Mouse (Mus musculus) hindbrain, embryonic 13.5 days (tissue): ENCODE results near the gene Scn2a. TPM values are rescaled to one million over a fixed set of nuclear protein-coding genes. Genes with fewer than 3 reads are reported as not detected.
A peak's percentile ranks its signal among the peaks of the same experiment; 100 is the strongest.

ENCODE experiments used
- ATAC-seq: fragments of 200-750 bp; cut with Nextera tagmentation; 2 replicates; pipeline ENCODE4 v1.8.0; 2017; ENCODE audit warnings: moderate TSS enrichment; ENCODE audit not compliant: low FRiP score
- H3K27ac ChIP-seq: fragments of 300-500 bp; sonication (generic); 2 replicates; pipeline ENCODE4 v1.5.1; 2015; ENCODE audit warnings: inconsistent platforms, mild to moderate bottlenecking, moderate library complexity
- H3K27me3 ChIP-seq: fragments of 300-500 bp; sonication (generic); 2 replicates; pipeline ENCODE4 v1.6.1; 2015; ENCODE audit warnings: mild to moderate bottlenecking, inconsistent platforms
- H3K36me3 ChIP-seq: fragments of 300-500 bp; sonication (generic); 2 replicates; pipeline ENCODE4 v1.6.1; 2015; ENCODE audit warnings: mild to moderate bottlenecking, inconsistent platforms
- H3K4me1 ChIP-seq: fragments of 300-500 bp; sonication (generic); replicated peaks from 2 replicates; pipeline ENCODE4 v1.6.1; 2015; ENCODE audit warnings: inconsistent platforms
- H3K4me2 ChIP-seq: fragments of 300-500 bp; sonication (generic); 2 replicates; pipeline ENCODE4 v1.6.1; 2015; ENCODE audit warnings: inconsistent platforms, mild to moderate bottlenecking, moderate library complexity
- H3K4me3 ChIP-seq: fragments of 300-500 bp; sonication (generic); 2 replicates; pipeline ENCODE4 v1.5.1; 2015; ENCODE audit warnings: mild to moderate bottlenecking, inconsistent platforms
- H3K9ac ChIP-seq: fragments of 300-500 bp; sonication (generic); 2 replicates; pipeline ENCODE4 v1.6.1; 2015; ENCODE audit warnings: mild to moderate bottlenecking, inconsistent platforms
- H3K9me3 ChIP-seq: fragments of 300-500 bp; sonication (generic); 2 replicates; pipeline ENCODE4 v1.6.1; 2016; ENCODE audit warnings: inconsistent platforms
- WGBS: fragments of 180-500 bp; shearing (Covaris S2); methylation state at CpG from one replicate; pipeline ENCODE4 v1.1.7; 2015; 5-methylcytosine and 5-hydroxymethylcytosine counted together
- polyA plus RNA-seq: library from polyadenylated mRNA; unstranded; fragments of >200 nt; fragmentation: Nextera tagmentation; extraction: Ambion mirVana; gene quantifications from 2 replicates; pipeline ENCODE4 v1.2.1, GENCODE M21; 2015

Gene Scn2a
- polyA plus RNA-seq: 37.1 and 38.6 TPM in 2 replicates

- Histone ChIP-seq H3K27ac (peak within 1 kb of the TSS; percentile 84), H3K36me3 (no peaks in the 10 kb centered on the region), H3K4me1 (peaks cover 15% of the 10 kb centered on the region), H3K4me2 (peak within 1 kb of the TSS; percentile 45), H3K9me3 (no peaks in the 10 kb centered on the region), H3K9ac (peak within 1 kb of the TSS; percentile 55), H3K4me3 (peak within 1 kb of the TSS; percentile 41), H3K27me3 (no peaks in the 10 kb centered on the region)
- 38% methylated on average over 9 of the region's 9 CpGs for WGBS
- ATAC-seq: peak; percentile 70
Observed at GRCm38 (mm10) chr2:65620556-65621166, at the start of gene Scn2a. Gene Scn2a (plus strand): TSS chr2:65620771.

- Histone ChIP-seq H3K4me3 (no peak overlapping the region), H3K9ac (no peak overlapping the region), H3K4me1 (no peaks in the 10 kb centered on the region), H3K27me3 (no peaks in the 10 kb centered on the region), H3K9me3 (no peaks in the 10 kb centered on the region), H3K27ac (no peak overlapping the region), H3K36me3 (no peaks in the 10 kb centered on the region), H3K4me2 (no peak overlapping the region)
- no peak for ATAC-seq
- 85% methylated on average over 5 of the region's 5 CpGs for WGBS
Observed at GRCm38 (mm10) chr2:65587679-65588078, 32.9 kb upstream of the Scn2a start.

- no peak overlapping the region for H3K4me3 ChIP-seq
- H3K4me1 ChIP-seq: no peaks in the 10 kb centered on the region
- no peaks in the 10 kb centered on the region for H3K9me3 ChIP-seq
- no peak overlapping the region for H3K4me2 ChIP-seq
- no peak overlapping the region for H3K9ac ChIP-seq
- H3K36me3 ChIP-seq: no peaks in the 10 kb centered on the region
- no peak overlapping the region for H3K27ac ChIP-seq
- ATAC-seq: no peak
- no peaks in the 10 kb centered on the region for H3K27me3 ChIP-seq
Observed at GRCm38 (mm10) chr2:65607813-65608212, 12.8 kb upstream of the Scn2a start.

- 90% methylated on average over 4 of the region's 4 CpGs for WGBS
Observed at GRCm38 (mm10) chr2:65611887-65612286, 8.7 kb upstream of the Scn2a start.

GRCm38 (mm10) chr2:65619781-65620180 is 790 bp upstream of the Scn2a start:
- H3K9ac ChIP-seq: no peak overlapping the region
- H3K4me3 ChIP-seq: no peak overlapping the region
- no peak overlapping the region for H3K4me2 ChIP-seq
- peaks cover 15% of the 10 kb centered on the region for H3K4me1 ChIP-seq
- 26% methylated on average over 5 of the region's 5 CpGs for WGBS
- no peaks in the 10 kb centered on the region for H3K27me3 ChIP-seq
- no peaks in the 10 kb centered on the region for H3K36me3 ChIP-seq
- no peak overlapping the region for H3K27ac ChIP-seq
- no peaks in the 10 kb centered on the region for H3K9me3 ChIP-seq
- ATAC-seq: no peak

More at GRCm38 (mm10) chr2:65611887-65612286, 8.7 kb upstream of the Scn2a start:
- no peak overlapping the region for H3K9ac ChIP-seq
- H3K4me2 ChIP-seq: no peak overlapping the region
- no peak for ATAC-seq
- no peak overlapping the region for H3K27ac ChIP-seq
- H3K4me3 ChIP-seq: no peak overlapping the region
- no peaks in the 10 kb centered on the region for H3K36me3 ChIP-seq
- no peaks in the 10 kb centered on the region for H3K27me3 ChIP-seq
- H3K4me1 ChIP-seq: no peaks in the 10 kb centered on the region
- no peaks in the 10 kb centered on the region for H3K9me3 ChIP-seq

- Histone ChIP-seq H3K27ac (peak overlapping the region; percentile 84), H3K9ac (peak overlapping the region; percentile 55), H3K4me3 (peak overlapping the region; percentile 41), H3K9me3 (no peaks in the 10 kb centered on the region), H3K4me2 (peak overlapping the region; percentile 45), H3K27me3 (no peaks in the 10 kb centered on the region), H3K36me3 (no peaks in the 10 kb centered on the region), H3K4me1 (peaks cover 15% of the 10 kb centered on the region)
- WGBS: 15% methylated on average over 5 of the region's 5 CpGs
- ATAC-seq: peak; percentile 75
Observed at GRCm38 (mm10) chr2:65621254-65621653, 683 bp downstream of the Scn2a start.

- H3K27ac ChIP-seq: 0 out of 2 replicates have a peak overlapping the region, but pooled peaks have one; percentile 35
Observed at GRCm38 (mm10) chr2:65621838-65622237, 1.3 kb downstream of the Scn2a start.

GRCm38 (mm10) chr2:65652636-65653035 is 32.1 kb downstream of the Scn2a start:
- ATAC-seq: no peak
- WGBS: 87% methylated on average over 7 of the region's 7 CpGs

More at GRCm38 (mm10) chr2:65621838-65622237, 1.3 kb downstream of the Scn2a start:
- Histone ChIP-seq H3K36me3 (no peaks in the 10 kb centered on the region), H3K4me2 (peak overlapping the region; percentile 45), H3K9ac (peak overlapping the region; percentile 55; the same call in 1 of the 2 replicates), H3K4me1 (peaks cover 15% of the 10 kb centered on the region), H3K9me3 (no peaks in the 10 kb centered on the region), H3K27me3 (no peaks in the 10 kb centered on the region), H3K4me3 (peak overlapping the region; percentile 41)
- ATAC-seq: no peak
- 77% methylated on average over 5 of the region's 5 CpGs for WGBS

GRCm38 (mm10) chr2:65657031-65657430 is 36.5 kb downstream of the Scn2a start:
- Histone ChIP-seq H3K36me3 (no peaks in the 10 kb centered on the region), H3K4me2 (no peak overlapping the region), H3K9me3 (no peaks in the 10 kb centered on the region), H3K27me3 (no peaks in the 10 kb centered on the region), H3K4me3 (no peak overlapping the region), H3K9ac (no peak overlapping the region), H3K4me1 (no peaks in the 10 kb centered on the region), H3K27ac (no peak overlapping the region)
- ATAC-seq: no peak
- WGBS: 81% methylated on average over 4 of the region's 4 CpGs

More at GRCm38 (mm10) chr2:65652636-65653035, 32.1 kb downstream of the Scn2a start:
- Histone ChIP-seq H3K4me1 (no peaks in the 10 kb centered on the region), H3K4me3 (no peak overlapping the region), H3K27me3 (no peaks in the 10 kb centered on the region), H3K4me2 (no peak overlapping the region), H3K36me3 (no peaks in the 10 kb centered on the region), H3K9me3 (no peaks in the 10 kb centered on the region), H3K27ac (no peak overlapping the region), H3K9ac (no peak overlapping the region)

GRCm38 (mm10) chr2:65658430-65658829 is 37.9 kb downstream of the Scn2a start:
- no peaks in the 10 kb centered on the region for H3K36me3 ChIP-seq
- H3K27me3 ChIP-seq: no peaks in the 10 kb centered on the region
- H3K4me1 ChIP-seq: no peaks in the 10 kb centered on the region
- no peak overlapping the region for H3K9ac ChIP-seq
- no peak for ATAC-seq
- no peak overlapping the region for H3K4me2 ChIP-seq
- H3K27ac ChIP-seq: no peak overlapping the region
- no peaks in the 10 kb centered on the region for H3K9me3 ChIP-seq
- WGBS: 81% methylated on average over 8 of the region's 8 CpGs
- no peak overlapping the region for H3K4me3 ChIP-seq

- H3K36me3 ChIP-seq: no peaks in the 10 kb centered on the region
- H3K4me2 ChIP-seq: no peak overlapping the region
- H3K9ac ChIP-seq: no peak overlapping the region
- no peaks in the 10 kb centered on the region for H3K9me3 ChIP-seq
- peaks cover 2% of the 10 kb centered on the region for H3K4me1 ChIP-seq
- H3K27ac ChIP-seq: no peak overlapping the region
- no peak for ATAC-seq
- H3K4me3 ChIP-seq: no peak overlapping the region
- H3K27me3 ChIP-seq: no peaks in the 10 kb centered on the region
Observed at GRCm38 (mm10) chr2:65663892-65664291, 43.3 kb downstream of the Scn2a start.

GRCm38 (mm10) chr2:65664481-65664880 is 43.9 kb downstream of the Scn2a start:
- Histone ChIP-seq H3K4me2 (no peak overlapping the region), H3K36me3 (no peaks in the 10 kb centered on the region), H3K9ac (no peak overlapping the region), H3K27me3 (no peaks in the 10 kb centered on the region), H3K4me3 (no peak overlapping the region), H3K27ac (no peak overlapping the region), H3K9me3 (no peaks in the 10 kb centered on the region), H3K4me1 (peaks cover 4% of the 10 kb centered on the region)
- WGBS: 15% methylated on average over 1 of the region's 1 CpGs
- ATAC-seq: no peak

- Histone ChIP-seq H3K36me3 (no peaks in the 10 kb centered on the region), H3K9ac (no peak overlapping the region), H3K27me3 (no peaks in the 10 kb centered on the region), H3K4me3 (no peak overlapping the region), H3K4me1 (peaks cover 11% of the 10 kb centered on the region), H3K4me2 (no peak overlapping the region), H3K27ac (no peak overlapping the region), H3K9me3 (no peaks in the 10 kb centered on the region)
- WGBS: 24% methylated on average over 4 of the region's 4 CpGs
- no peak for ATAC-seq
Observed at GRCm38 (mm10) chr2:65665180-65665579, 44.6 kb downstream of the Scn2a start.
